Mouse (Mus musculus) stomach, embryonic 16.5 days (tissue): ENCODE measurements at regions not wholly inside any gene's neighbourhood (a gene's known extent, or its start where the extent isn't known, plus 50 kb on each side); places are given as distances from the start of the nearest gene placed in this dataset.

Experiments
- ATAC-seq: fragments of 200-750 bp; cut with Nextera tagmentation; 2 replicates; pipeline ENCODE4 v1.8.0; 2017; ENCODE audit warnings: moderate number of reproducible peaks, moderate TSS enrichment; ENCODE audit not compliant: insufficient read depth, low FRiP score
- H3K27ac ChIP-seq: fragments of 300-500 bp; sonication (generic); 2 replicates; pipeline ENCODE4 v1.5.1; 2014; ENCODE audit warnings: low read length
- H3K27me3 ChIP-seq: fragments of 300-500 bp; sonication (generic); 2 replicates; pipeline ENCODE4 v1.6.1; 2014; ENCODE audit warnings: low read length, control low read depth, mixed read lengths; ENCODE audit not compliant: control insufficient read depth, insufficient read depth
- H3K36me3 ChIP-seq: fragments of 300-500 bp; sonication (generic); 2 replicates; pipeline ENCODE4 v1.6.1; 2014; ENCODE audit warnings: low read length; ENCODE audit not compliant: control insufficient read depth, insufficient read depth
- H3K4me1 ChIP-seq: fragments of 300-500 bp; sonication (generic); 2 replicates; pipeline ENCODE4 v1.6.1; 2014; ENCODE audit warnings: low read length, control low read depth, mixed read lengths; ENCODE audit not compliant: control insufficient read depth, insufficient read depth
- H3K4me2 ChIP-seq: fragments of 300-500 bp; sonication (generic); 2 replicates; pipeline ENCODE4 v1.6.1; 2014; ENCODE audit warnings: low read depth, low read length, mixed read lengths
- H3K4me3 ChIP-seq: fragments of 300-500 bp; sonication (generic); replicated peaks from 2 replicates; pipeline ENCODE4 v1.5.1; 2014; ENCODE audit warnings: mild to moderate bottlenecking, low read length
- H3K9ac ChIP-seq: fragments of 300-500 bp; sonication (generic); 2 replicates; pipeline ENCODE4 v1.6.1; 2014; ENCODE audit warnings: low read length
- H3K9me3 ChIP-seq: fragments of 300-500 bp; sonication (generic); replicated peaks from 2 replicates; pipeline ENCODE4 v1.6.1; 2016; ENCODE audit warnings: low read length, control low read depth; ENCODE audit not compliant: control insufficient read depth
- WGBS: fragments of 180-500 bp; shearing (Covaris S2); extraction: QIAGEN DNeasy Blood & Tissue Kit; methylation state at CpG from one replicate; pipeline ENCODE4 v1.1.7; 2014; 5-methylcytosine and 5-hydroxymethylcytosine counted together

- Histone ChIP-seq H3K9me3 (no peaks in the 10 kb centered on the region), H3K36me3 (no peaks in the 10 kb centered on the region), H3K27me3 (no peaks in the 10 kb centered on the region), H3K4me1 (no peaks in the 10 kb centered on the region), H3K4me2 (no peak overlapping the region), H3K27ac (no peak overlapping the region), H3K9ac (no peak overlapping the region), H3K4me3 (no peak overlapping the region)
- WGBS: 47% methylated on average over 2 of the region's 2 CpGs
- ATAC-seq: no peak
Measured at GRCm38 (mm10) chr15:68014605-68015305, 1514.0 kb upstream of the Lrrc6 start.

DNA sequence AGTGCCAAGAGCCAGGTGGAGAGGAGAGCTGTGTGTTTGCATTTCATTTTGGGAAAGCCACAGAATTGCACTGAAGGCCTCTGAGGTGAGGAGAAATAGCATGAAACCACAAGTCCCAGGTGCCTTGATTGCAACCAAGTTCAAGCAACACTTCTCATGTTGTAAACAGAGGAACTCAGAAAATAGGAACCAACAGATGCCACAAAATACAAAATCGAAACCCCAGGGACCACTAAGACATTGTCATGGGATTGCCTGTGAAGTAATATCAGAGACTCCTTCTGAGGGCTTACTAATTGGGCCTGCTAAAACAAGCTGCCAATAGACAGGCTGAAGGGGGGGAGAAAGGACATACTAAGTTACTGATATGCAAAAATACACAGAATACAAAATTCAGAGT is 1510.5 kb upstream of the Lrrc6 start:
- Histone ChIP-seq H3K27ac (no peak overlapping the region), H3K36me3 (no peaks in the 10 kb centered on the region), H3K27me3 (no peaks in the 10 kb centered on the region), H3K4me1 (no peaks in the 10 kb centered on the region), H3K9ac (no peak overlapping the region), H3K4me3 (no peak overlapping the region), H3K4me2 (no peak overlapping the region), H3K9me3 (no peaks in the 10 kb centered on the region)
- 58% methylated on average over 1 of the region's 1 CpGs for WGBS
- ATAC-seq: no peak

GRCm38 (mm10) chr15:68010189-68010588 is 1509.5 kb upstream of the Lrrc6 start:
- ATAC-seq: no peak
- WGBS: 79% methylated on average over 1 of the region's 1 CpGs

GRCm38 (mm10) chr15:68004798-68005197 is 1504.1 kb upstream of the Lrrc6 start:
- no peak overlapping the region for H3K4me3 ChIP-seq
- ATAC-seq: no peak
- WGBS: 53% methylated on average over 5 of the region's 5 CpGs
- no peaks in the 10 kb centered on the region for H3K4me1 ChIP-seq
- no peaks in the 10 kb centered on the region for H3K36me3 ChIP-seq
- H3K27me3 ChIP-seq: no peaks in the 10 kb centered on the region
- H3K9me3 ChIP-seq: no peaks in the 10 kb centered on the region
- H3K9ac ChIP-seq: no peak overlapping the region
- H3K27ac ChIP-seq: no peak overlapping the region
- H3K4me2 ChIP-seq: no peak overlapping the region

More at GRCm38 (mm10) chr15:68010189-68010588, 1509.5 kb upstream of the Lrrc6 start:
- Histone ChIP-seq H3K36me3 (no peaks in the 10 kb centered on the region), H3K27ac (no peak overlapping the region), H3K9ac (no peak overlapping the region), H3K4me2 (no peak overlapping the region), H3K4me1 (no peaks in the 10 kb centered on the region), H3K27me3 (no peaks in the 10 kb centered on the region), H3K4me3 (no peak overlapping the region), H3K9me3 (no peaks in the 10 kb centered on the region)

DNA sequence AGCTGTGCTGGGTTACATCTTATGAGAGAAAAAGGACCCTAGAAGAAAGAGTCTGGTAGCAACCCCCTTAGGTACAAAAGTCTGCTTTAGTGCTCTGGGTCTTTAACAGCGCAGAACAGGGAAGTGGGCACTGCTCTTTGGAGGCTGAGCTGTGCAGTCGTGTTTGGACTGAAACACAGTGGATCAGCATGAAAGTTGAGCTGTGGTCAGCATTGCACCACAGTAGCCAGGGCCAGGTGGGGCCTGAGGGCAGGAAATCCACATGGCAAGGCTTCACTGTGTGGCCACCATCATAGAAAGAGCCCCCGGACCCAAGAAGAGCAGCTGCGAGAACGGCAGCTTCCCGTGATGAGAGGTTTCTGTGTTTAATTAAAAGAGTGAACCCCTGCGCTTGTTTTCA is 1495.8 kb upstream of the Lrrc6 start:
- Histone ChIP-seq H3K9ac (no peak overlapping the region), H3K27ac (no peak overlapping the region), H3K27me3 (no peaks in the 10 kb centered on the region), H3K4me3 (no peak overlapping the region), H3K9me3 (no peaks in the 10 kb centered on the region), H3K4me1 (no peaks in the 10 kb centered on the region), H3K36me3 (no peaks in the 10 kb centered on the region), H3K4me2 (no peak overlapping the region)
- no peak for ATAC-seq
- 64% methylated on average over 7 of the region's 7 CpGs for WGBS

GRCm38 (mm10) chr15:67989428-67990272 is 1488.9 kb upstream of the Lrrc6 start:
- peak; percentile 17; the same call in 1 of the 2 replicates for ATAC-seq
- H3K9ac ChIP-seq: no peak overlapping the region
- H3K4me3 ChIP-seq: no peak overlapping the region
- H3K27ac ChIP-seq: no peak overlapping the region
- H3K27me3 ChIP-seq: no peaks in the 10 kb centered on the region
- no peak overlapping the region for H3K4me2 ChIP-seq
- no peaks in the 10 kb centered on the region for H3K36me3 ChIP-seq
- H3K9me3 ChIP-seq: no peaks in the 10 kb centered on the region
- H3K4me1 ChIP-seq: no peaks in the 10 kb centered on the region
- WGBS: 56% methylated on average over 5 of the region's 5 CpGs

DNA sequence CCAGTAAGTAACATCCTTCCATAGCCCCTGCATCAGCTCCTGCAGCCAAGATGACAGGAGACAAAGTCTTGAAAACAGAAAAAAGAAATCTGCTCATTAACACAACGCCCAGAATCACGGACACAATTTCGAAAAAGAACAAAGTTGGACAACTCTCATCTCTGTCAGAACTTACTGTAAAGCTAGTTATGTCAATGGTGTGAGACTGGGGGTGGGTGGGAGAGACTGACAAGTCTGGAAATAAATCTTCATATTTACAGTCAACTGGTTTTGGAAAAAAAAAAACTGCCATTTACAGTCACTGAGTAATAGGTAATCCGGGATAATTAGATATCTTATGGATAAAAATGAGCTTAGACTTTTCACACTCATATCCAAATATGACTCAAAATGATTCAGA is 1487.2 kb upstream of the Lrrc6 start:
- H3K27me3 ChIP-seq: no peaks in the 10 kb centered on the region
- H3K36me3 ChIP-seq: no peaks in the 10 kb centered on the region
- no peak overlapping the region for H3K27ac ChIP-seq
- H3K9ac ChIP-seq: no peak overlapping the region
- WGBS: 79% methylated on average over 4 of the region's 4 CpGs
- H3K9me3 ChIP-seq: no peaks in the 10 kb centered on the region
- H3K4me2 ChIP-seq: no peak overlapping the region
- H3K4me1 ChIP-seq: no peaks in the 10 kb centered on the region
- H3K4me3 ChIP-seq: no peak overlapping the region
- no peak for ATAC-seq

DNA sequence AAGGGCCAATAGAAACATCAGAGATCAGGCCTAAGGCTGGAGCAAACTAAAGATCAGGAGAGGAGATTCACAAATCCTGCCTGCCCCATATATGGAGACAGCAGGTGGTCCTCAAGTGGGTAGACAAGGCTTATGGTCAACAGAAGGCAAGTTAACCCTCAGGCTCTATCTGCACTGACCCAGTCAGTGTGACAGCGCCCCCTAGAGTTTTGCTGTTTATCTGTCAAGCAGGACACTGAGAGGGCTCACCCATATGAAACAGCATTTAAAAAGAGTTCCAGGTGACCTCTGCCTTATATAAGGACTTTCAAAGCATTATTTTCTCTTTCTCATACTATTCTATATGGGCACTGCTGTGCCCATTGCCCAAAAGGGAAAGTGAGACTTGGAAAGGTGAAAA is 1482.5 kb upstream of the Lrrc6 start:
- Histone ChIP-seq H3K36me3 (no peaks in the 10 kb centered on the region), H3K4me2 (no peak overlapping the region), H3K4me1 (no peaks in the 10 kb centered on the region), H3K4me3 (no peak overlapping the region), H3K9me3 (no peaks in the 10 kb centered on the region), H3K27ac (no peak overlapping the region), H3K9ac (no peak overlapping the region), H3K27me3 (no peaks in the 10 kb centered on the region)
- WGBS: 11% methylated on average over 1 of the region's 1 CpGs
- ATAC-seq: no peak

- no peak overlapping the region for H3K4me3 ChIP-seq
- no peak overlapping the region for H3K9ac ChIP-seq
- no peaks in the 10 kb centered on the region for H3K27me3 ChIP-seq
- no peak overlapping the region for H3K4me2 ChIP-seq
- H3K9me3 ChIP-seq: no peaks in the 10 kb centered on the region
- H3K36me3 ChIP-seq: no peaks in the 10 kb centered on the region
- no peaks in the 10 kb centered on the region for H3K4me1 ChIP-seq
- 78% methylated on average over 3 of the region's 3 CpGs for WGBS
- no peak for ATAC-seq
- H3K27ac ChIP-seq: no peak overlapping the region
Measured at GRCm38 (mm10) chr15:67981876-67982275, 1481.2 kb upstream of the Lrrc6 start.
